Mouse (Mus musculus) embryonic facial prominence, embryonic 15.5 days (tissue): ENCODE data around the gene B430306N03Rik. TPM values are rescaled to one million over a fixed set of nuclear protein-coding genes. Genes with fewer than 3 reads are reported as not detected.

Source experiments
- ATAC-seq: fragments of 200-750 bp; cut with Nextera tagmentation; 2 replicates; pipeline ENCODE4 v1.8.0; 2017; ENCODE audit warnings: low read depth, moderate TSS enrichment; ENCODE audit not compliant: insufficient number of reproducible peaks, low FRiP score, low TSS enrichment
- H3K27ac ChIP-seq: fragments of 300-500 bp; sonication (generic); replicated peaks from 2 replicates; pipeline ENCODE4 v1.5.1; 2015; ENCODE audit warnings: mild to moderate bottlenecking, inconsistent platforms
- H3K27me3 ChIP-seq: fragments of 300-500 bp; sonication (generic); 2 replicates; pipeline ENCODE4 v1.6.1; 2015; ENCODE audit warnings: inconsistent platforms
- H3K36me3 ChIP-seq: fragments of 300-500 bp; sonication (generic); 2 replicates; pipeline ENCODE4 v1.6.1; 2015; ENCODE audit warnings: mild to moderate bottlenecking, inconsistent platforms
- H3K4me1 ChIP-seq: fragments of 300-500 bp; sonication (generic); 2 replicates; pipeline ENCODE4 v1.6.1; 2015; ENCODE audit warnings: inconsistent platforms
- H3K4me2 ChIP-seq: fragments of 300-500 bp; sonication (generic); replicated peaks from 2 replicates; pipeline ENCODE4 v1.6.1; 2015; ENCODE audit warnings: mild to moderate bottlenecking, inconsistent platforms
- H3K4me3 ChIP-seq: fragments of 300-500 bp; sonication (generic); replicated peaks from 2 replicates; pipeline ENCODE4 v1.5.1; 2015; ENCODE audit warnings: mild to moderate bottlenecking, inconsistent platforms
- H3K9ac ChIP-seq: fragments of 300-500 bp; sonication (generic); 2 replicates; pipeline ENCODE4 v1.6.1; 2015; ENCODE audit warnings: inconsistent platforms
- H3K9me3 ChIP-seq: fragments of 300-500 bp; sonication (generic); replicated peaks from 2 replicates; pipeline ENCODE4 v1.6.1; 2016; ENCODE audit warnings: inconsistent platforms
- WGBS: fragments of 180-500 bp; shearing (Covaris S2); methylation state at CpG from one replicate; pipeline ENCODE4 v1.1.7; 2015; 5-methylcytosine and 5-hydroxymethylcytosine counted together
- polyA plus RNA-seq: library from polyadenylated mRNA; unstranded; fragments of >200 nt; fragmentation: Nextera tagmentation; extraction: Ambion mirVana; gene quantifications from 2 replicates; pipeline ENCODE4 v1.2.1, GENCODE M21; 2015

B430306N03Rik gene
- polyA plus RNA-seq, 1 experiment from 2014 or later = 0.27 TPM

GRCm38 (mm10) chr17:48280943-48281738 lies 34.8 kb upstream of the B430306N03Rik start:
- Histone ChIP-seq H3K27ac (0 out of 2 replicates have a peak overlapping the region, but pooled peaks have one; percentile 3), H3K27me3 (no peaks in the 10 kb centered on the region), H3K4me1 (peaks cover 8% of the 10 kb centered on the region; the same call in 1 of the 2 replicates), H3K4me3 (peak overlapping the region; percentile 35), H3K4me2 (peak overlapping the region; percentile 48), H3K9ac (no peak overlapping the region), H3K9me3 (no peaks in the 10 kb centered on the region), H3K36me3 (no peaks in the 10 kb centered on the region)
- 21% methylated on average over 18 of the region's 18 CpGs for WGBS
- peak; percentile 51 for ATAC-seq

GRCm38 (mm10) chr17:48281739-48282085 lies 34.2 kb upstream of the B430306N03Rik start:
- WGBS = 1% methylated on average over 3 of the region's 3 CpGs

GRCm38 (mm10) chr17:48286765-48287164 lies 29.2 kb upstream of the B430306N03Rik start:
- Histone ChIP-seq H3K36me3 (no peaks in the 10 kb centered on the region), H3K27ac (no peak overlapping the region), H3K4me1 (no peaks in the 10 kb centered on the region), H3K27me3 (no peaks in the 10 kb centered on the region), H3K4me3 (no peak overlapping the region), H3K9ac (no peak overlapping the region), H3K4me2 (no peak overlapping the region), H3K9me3 (no peaks in the 10 kb centered on the region)
- ATAC-seq = no peak
- 59% methylated on average over 1 of the region's 1 CpGs for WGBS

More at GRCm38 (mm10) chr17:48281739-48282085, 34.2 kb upstream of the B430306N03Rik start:
- Histone ChIP-seq H3K9me3 (no peaks in the 10 kb centered on the region), H3K36me3 (no peaks in the 10 kb centered on the region), H3K4me2 (peak overlapping the region; percentile 48), H3K27me3 (no peaks in the 10 kb centered on the region), H3K9ac (no peak overlapping the region), H3K27ac (no peak overlapping the region), H3K4me3 (peak overlapping the region; percentile 35), H3K4me1 (peaks cover 8% of the 10 kb centered on the region; the same call in 1 of the 2 replicates)
- ATAC-seq = no peak

GRCm38 (mm10) chr17:48287276-48287675 lies 28.7 kb upstream of the B430306N03Rik start:
- H3K4me1 ChIP-seq = no peaks in the 10 kb centered on the region
- H3K4me2 ChIP-seq = no peak overlapping the region
- WGBS = 60% methylated on average over 2 of the region's 2 CpGs
- H3K9ac ChIP-seq = no peak overlapping the region
- H3K27me3 ChIP-seq = no peaks in the 10 kb centered on the region
- H3K4me3 ChIP-seq = no peak overlapping the region
- H3K36me3 ChIP-seq = no peaks in the 10 kb centered on the region
- ATAC-seq = no peak
- H3K9me3 ChIP-seq = no peaks in the 10 kb centered on the region
- no peak overlapping the region for H3K27ac ChIP-seq

GRCm38 (mm10) chr17:48293500-48294194 lies 22.3 kb upstream of the B430306N03Rik start:
- 81% methylated on average over 5 of the region's 5 CpGs for WGBS
- Histone ChIP-seq H3K4me3 (no peak overlapping the region), H3K36me3 (no peaks in the 10 kb centered on the region), H3K27me3 (no peaks in the 10 kb centered on the region), H3K4me2 (no peak overlapping the region), H3K9ac (no peak overlapping the region), H3K9me3 (no peaks in the 10 kb centered on the region), H3K4me1 (no peaks in the 10 kb centered on the region), H3K27ac (no peak overlapping the region)
- ATAC-seq = no peak

GRCm38 (mm10) chr17:48299203-48299602 lies 16.7 kb upstream of the B430306N03Rik start, which contains the start of gene Treml2:
Treml2 (plus strand) TSS chr17:48299498.
- no peak for ATAC-seq
- 31% methylated on average over 3 of the region's 4 CpGs for WGBS

GRCm38 (mm10) chr17:48299756-48300155 lies 16.2 kb upstream of the B430306N03Rik start:
- ATAC-seq = no peak
- WGBS = 46% methylated on average over 7 of the region's 7 CpGs

More at GRCm38 (mm10) chr17:48299203-48299602, 16.7 kb upstream of the B430306N03Rik start, which contains the start of gene Treml2:
- Histone ChIP-seq H3K27me3 (no peaks in the 10 kb centered on the region), H3K9me3 (no peaks in the 10 kb centered on the region), H3K27ac (no peak within 1 kb of the TSS), H3K4me1 (no peaks in the 10 kb centered on the region), H3K9ac (no peak within 1 kb of the TSS), H3K4me3 (no peak within 1 kb of the TSS), H3K4me2 (no peak within 1 kb of the TSS), H3K36me3 (no peaks in the 10 kb centered on the region)

GRCm38 (mm10) chr17:48300199-48300598 lies 15.7 kb upstream of the B430306N03Rik start:
- no peak overlapping the region for H3K4me2 ChIP-seq
- no peaks in the 10 kb centered on the region for H3K9me3 ChIP-seq
- no peak overlapping the region for H3K27ac ChIP-seq
- no peak overlapping the region for H3K4me3 ChIP-seq
- no peak for ATAC-seq
- WGBS = 48% methylated on average over 7 of the region's 7 CpGs
- no peaks in the 10 kb centered on the region for H3K27me3 ChIP-seq
- no peak overlapping the region for H3K9ac ChIP-seq
- H3K4me1 ChIP-seq = no peaks in the 10 kb centered on the region
- H3K36me3 ChIP-seq = no peaks in the 10 kb centered on the region

More at GRCm38 (mm10) chr17:48299756-48300155, 16.2 kb upstream of the B430306N03Rik start:
- Histone ChIP-seq H3K36me3 (no peaks in the 10 kb centered on the region), H3K9me3 (no peaks in the 10 kb centered on the region), H3K4me1 (no peaks in the 10 kb centered on the region), H3K27me3 (no peaks in the 10 kb centered on the region), H3K4me3 (no peak overlapping the region), H3K9ac (no peak overlapping the region), H3K27ac (no peak overlapping the region), H3K4me2 (no peak overlapping the region)

GRCm38 (mm10) chr17:48300861-48301260 lies 15.1 kb upstream of the B430306N03Rik start:
- Histone ChIP-seq H3K4me3 (no peak overlapping the region), H3K4me1 (no peaks in the 10 kb centered on the region), H3K36me3 (no peaks in the 10 kb centered on the region), H3K9ac (no peak overlapping the region), H3K27ac (no peak overlapping the region), H3K9me3 (no peaks in the 10 kb centered on the region), H3K4me2 (no peak overlapping the region), H3K27me3 (no peaks in the 10 kb centered on the region)
- ATAC-seq = no peak
- WGBS = 64% methylated on average over 9 of the region's 9 CpGs

- H3K27ac ChIP-seq = no peak overlapping the region
- no peak for ATAC-seq
- H3K36me3 ChIP-seq = no peaks in the 10 kb centered on the region
- H3K4me3 ChIP-seq = no peak overlapping the region
- H3K9ac ChIP-seq = no peak overlapping the region
- H3K4me2 ChIP-seq = no peak overlapping the region
- H3K4me1 ChIP-seq = no peaks in the 10 kb centered on the region
- 82% methylated on average over 5 of the region's 5 CpGs for WGBS
- no peaks in the 10 kb centered on the region for H3K27me3 ChIP-seq
- no peaks in the 10 kb centered on the region for H3K9me3 ChIP-seq
Measured at GRCm38 (mm10) chr17:48301792-48302191, 14.1 kb upstream of the B430306N03Rik start.

GRCm38 (mm10) chr17:48312124-48312523 lies 3.8 kb upstream of the B430306N03Rik start:
- Histone ChIP-seq H3K9me3 (no peaks in the 10 kb centered on the region), H3K9ac (no peak overlapping the region), H3K4me3 (no peak overlapping the region), H3K36me3 (no peaks in the 10 kb centered on the region), H3K27me3 (no peaks in the 10 kb centered on the region), H3K27ac (no peak overlapping the region), H3K4me2 (no peak overlapping the region), H3K4me1 (no peaks in the 10 kb centered on the region)
- ATAC-seq = no peak
- 76% methylated on average over 2 of the region's 2 CpGs for WGBS
